11 mouse cellular contexts compared by ENCODE assay signal in genomic region chr12:87514016-87514415, GRCm38 (mm10). TPM values are rescaled to one million over a fixed set of nuclear protein-coding genes. Genes with fewer than 3 reads are reported as not detected.
DNase-seq lines count a peak whose midpoint lies in the region.
"Not testable (repeated sequence)": the region's sequence is repeated elsewhere in the genome, so short reads cannot be mapped to it uniquely, and the experiment has no call there.
"Had no signal": no experiment of that assay in that cellular context is flagged by ENCODE, and none has a peak within 500 bp of the region (broad histone marks: within the 10 kb centered on the region; RNA-seq: fewer than 3 reads in every experiment).

TSS of gene Gm8300 (plus strand) at chr12:87514316.

- not testable (repeated sequence) for H3K36me3 ChIP-seq in ES-E14 (ENCODE audit: control insufficient read depth, insufficient read depth, low read length, poor library complexity, severe bottlenecking)

- H3K4me1 ChIP-seq in ES-E14 (ENCODE audit: control insufficient read depth in 2 of 2, insufficient read depth in 2 of 2, low read length in 2 of 2, poor library complexity in 1 of 2) = not testable (repeated sequence)

- DNase-seq in ES-E14 (ENCODE audit: low read depth, low spot score) = not testable (repeated sequence)
- peak; percentile 37 for DNase-seq in heart, adult 11 months

- not testable (repeated sequence) for H3K9ac ChIP-seq in ES-E14 (ENCODE audit: insufficient read depth, low read depth, low read length, poor library complexity, severe bottlenecking)

- H3K9me3 ChIP-seq in ES-E14 (ENCODE audit: control insufficient read depth, insufficient read depth, low read depth, low read length) = not testable (repeated sequence)

- in situ Hi-C loops in ES-E14 (cut with MboI; ENCODE audit: low sequenced_read_pairs in 2 of 2, unreplicated experiment in 2 of 2) = loop anchor here in 1 of 2 experiments (10.0 kb wide), 1 partner anchor 411 kb away; no protein-coding TSS in a partner anchor

- H3K4me3 ChIP-seq in ES-E14 (ENCODE audit: insufficient read depth in 1 of 2, low read depth in 1 of 2, low read length in 2 of 2, poor library complexity in 1 of 2, severe bottlenecking in 1 of 2) = not testable (repeated sequence)

- not testable (repeated sequence) for H3K27ac ChIP-seq in ES-E14 (ENCODE audit: insufficient read depth, low read depth, low read length, poor library complexity, severe bottlenecking)

RNA-seq across cellular contexts. Expression of gene Gm8300, which starts in this region (rescaled TPM):
- total RNA-seq in ES-E14 (2012; rRNA removed) = 21.0 and 24.1 TPM in 2 replicates
- total RNA-seq: adrenal gland, adult 18-20 months; adrenal gland, adult 2 months; adrenal gland, adult 8-10 months; adrenal gland, postnatal 10 days; adrenal gland, postnatal 14 days; adrenal gland, postnatal 25 days; adrenal gland, postnatal 36 days; adrenal gland, postnatal 4 days; MEL had no signal
